Mouse (Mus musculus) lung, embryonic 16.5 days (tissue): ENCODE data around the gene Cables2. TPM values are rescaled to one million over a fixed set of nuclear protein-coding genes. Genes with fewer than 3 reads are reported as not detected.

Experiments used
- microRNA-seq: library from miRNA; unstranded; fragments of <30 nt; microRNA quantifications from one replicate; pipeline ENCODE4, GENCODE M21; 2016
- polyA plus RNA-seq: library from polyadenylated mRNA; unstranded; fragments of >200 nt; fragmentation: Nextera tagmentation; extraction: Ambion mirVana; gene quantifications from 2 replicates; pipeline ENCODE4 v1.2.1, GENCODE M21; 2015

Cables2 gene
- polyA plus RNA-seq, 1 experiment from 2014 or later = 8.4 TPM

Small RNA genes lying within 50 kb of the gene (microRNA-seq; reads per million reads assigned to microRNA genes)
- gene Mir3091 = 0.79 reads per million

Other genes with a start within 250 kb of the Cables2 start
- gene Lsm14b, start 248.5 kb downstream of the Cables2 start, polyA plus RNA-seq = 4.6 and 5.0 TPM in 2 replicates
- 458 and 471 TPM in 2 replicates for gene Psma7, start 231.1 kb downstream of the Cables2 start, polyA plus RNA-seq
- 4.0 and 4.7 TPM in 2 replicates for gene Ss18l1, start 231.0 kb downstream of the Cables2 start, polyA plus RNA-seq
- gene Mtg2, start 202.9 kb downstream of the Cables2 start, polyA plus RNA-seq = 26.3 and 27.4 TPM in 2 replicates
- not detected in 2 replicates for gene Hrh3, start 169.0 kb downstream of the Cables2 start, polyA plus RNA-seq
- gene Osbpl2, start 154.2 kb downstream of the Cables2 start, polyA plus RNA-seq = 29.9 and 30.3 TPM in 2 replicates
- gene Adrm1, start 102.0 kb downstream of the Cables2 start, polyA plus RNA-seq = 162 and 173 TPM in 2 replicates
- gene Lama5, start 47.6 kb downstream of the Cables2 start, polyA plus RNA-seq = 102 and 112 TPM in 2 replicates
- gene Rps21, start 16.1 kb downstream of the Cables2 start, polyA plus RNA-seq = 455 and 526 TPM in 2 replicates
- gene Rbbp8nl, start 16.4 kb upstream of the Cables2 start, polyA plus RNA-seq = 2.7 and 2.8 TPM in 2 replicates
- 23.2 and 25.3 TPM in 2 replicates for gene Gata5, start 61.2 kb upstream of the Cables2 start, polyA plus RNA-seq
- gene Slco4a1, start 182.7 kb upstream of the Cables2 start, polyA plus RNA-seq = 0.98 and 1.2 TPM in 2 replicates
- gene Ntsr1, start 226.5 kb upstream of the Cables2 start, polyA plus RNA-seq = 0.43 and 0.98 TPM in 2 replicates